Mouse (Mus musculus): ENCODE measurements around the gene 2900011O08Rik. TPM values are rescaled to one million over a fixed set of nuclear protein-coding genes. Genes with fewer than 3 reads are reported as not detected.

2900011O08Rik gene
- polyA plus RNA-seq, 1 experiment from 2014 or later: 45.5 TPM

GRCm38 (mm10) chr16:14130796-14131195 lies 144.4 kb downstream of the 2900011O08Rik start:
- peaks cover 88% of the 10 kb centered on the region for H3K36me3 ChIP-seq (replicated peaks)
- 90% methylated on average over 7 of the region's 7 CpGs for WGBS
- no peak overlapping the region for H3K9ac ChIP-seq
- H3K9me3 ChIP-seq: no peaks in the 10 kb centered on the region
- no peak overlapping the region for H3K4me3 ChIP-seq (replicated peaks)
- no peaks in the 10 kb centered on the region for H3K4me1 ChIP-seq
- H3K4me2 ChIP-seq: no peak overlapping the region
- H3K27ac ChIP-seq: no peak overlapping the region
- H3K27me3 ChIP-seq: no peaks in the 10 kb centered on the region
- no peak for ATAC-seq (ENCODE audit: low FRiP score)

GRCm38 (mm10) chr16:14131376-14131775 lies 145.0 kb downstream of the 2900011O08Rik start:
- H3K27ac ChIP-seq: no peak overlapping the region
- H3K9ac ChIP-seq: no peak overlapping the region
- no peak for ATAC-seq (ENCODE audit: low FRiP score)
- no peaks in the 10 kb centered on the region for H3K4me1 ChIP-seq
- no peaks in the 10 kb centered on the region for H3K27me3 ChIP-seq
- 87% methylated on average over 3 of the region's 3 CpGs for WGBS
- H3K4me2 ChIP-seq: no peak overlapping the region
- H3K36me3 ChIP-seq (replicated peaks): peaks cover 88% of the 10 kb centered on the region
- no peaks in the 10 kb centered on the region for H3K9me3 ChIP-seq
- no peak overlapping the region for H3K4me3 ChIP-seq (replicated peaks)

GRCm38 (mm10) chr16:14131838-14132237 lies 145.4 kb downstream of the 2900011O08Rik start:
- no peak for ATAC-seq (ENCODE audit: low FRiP score)
- no peaks in the 10 kb centered on the region for H3K27me3 ChIP-seq
- peaks cover 89% of the 10 kb centered on the region for H3K36me3 ChIP-seq (replicated peaks)
- H3K4me2 ChIP-seq: no peak overlapping the region
- WGBS: 89% methylated on average over 5 of the region's 5 CpGs
- no peaks in the 10 kb centered on the region for H3K9me3 ChIP-seq
- H3K4me1 ChIP-seq: no peaks in the 10 kb centered on the region
- no peak overlapping the region for H3K27ac ChIP-seq
- H3K4me3 ChIP-seq (replicated peaks): no peak overlapping the region
- H3K9ac ChIP-seq: no peak overlapping the region

GRCm38 (mm10) chr16:14135014-14135413 lies 148.6 kb downstream of the 2900011O08Rik start:
- Histone ChIP-seq H3K4me3 (replicated peaks) (no peak overlapping the region), H3K36me3 (replicated peaks) (peaks cover 85% of the 10 kb centered on the region), H3K27me3 (no peaks in the 10 kb centered on the region), H3K9me3 (no peaks in the 10 kb centered on the region), H3K4me1 (no peaks in the 10 kb centered on the region), H3K9ac (no peak overlapping the region), H3K27ac (no peak overlapping the region), H3K4me2 (no peak overlapping the region)
- WGBS: 85% methylated on average over 2 of the region's 2 CpGs
- ATAC-seq (ENCODE audit: low FRiP score): no peak

GRCm38 (mm10) chr16:14137976-14138561 lies 151.7 kb downstream of the 2900011O08Rik start:
- H3K27ac ChIP-seq: no peak overlapping the region
- no peaks in the 10 kb centered on the region for H3K27me3 ChIP-seq
- H3K4me1 ChIP-seq: no peaks in the 10 kb centered on the region
- 81% methylated on average over 1 of the region's 1 CpGs for WGBS
- no peaks in the 10 kb centered on the region for H3K9me3 ChIP-seq
- peaks cover 83% of the 10 kb centered on the region for H3K36me3 ChIP-seq (replicated peaks)
- H3K9ac ChIP-seq: no peak overlapping the region
- no peak overlapping the region for H3K4me3 ChIP-seq (replicated peaks)
- ATAC-seq (ENCODE audit: low FRiP score): no peak
- H3K4me2 ChIP-seq: no peak overlapping the region

- Histone ChIP-seq H3K27me3 (no peaks in the 10 kb centered on the region), H3K4me3 (replicated peaks) (no peak overlapping the region), H3K9me3 (no peaks in the 10 kb centered on the region), H3K27ac (no peak overlapping the region), H3K4me1 (no peaks in the 10 kb centered on the region), H3K36me3 (replicated peaks) (peaks cover 85% of the 10 kb centered on the region), H3K4me2 (no peak overlapping the region), H3K9ac (no peak overlapping the region)
- no peak for ATAC-seq (ENCODE audit: low FRiP score)
Observed at GRCm38 (mm10) chr16:14139106-14139505, 152.7 kb downstream of the 2900011O08Rik start.

GRCm38 (mm10) chr16:14143298-14143697 lies 156.9 kb downstream of the 2900011O08Rik start:
- H3K4me3 ChIP-seq (replicated peaks): no peak overlapping the region
- H3K27ac ChIP-seq: no peak overlapping the region
- H3K27me3 ChIP-seq: no peaks in the 10 kb centered on the region
- no peak overlapping the region for H3K4me2 ChIP-seq
- WGBS: 91% methylated on average over 3 of the region's 3 CpGs
- H3K9me3 ChIP-seq: no peaks in the 10 kb centered on the region
- peaks cover 83% of the 10 kb centered on the region for H3K36me3 ChIP-seq (replicated peaks)
- H3K9ac ChIP-seq: no peak overlapping the region
- H3K4me1 ChIP-seq: no peaks in the 10 kb centered on the region
- ATAC-seq (ENCODE audit: low FRiP score): no peak

GRCm38 (mm10) chr16:14147712-14148111 lies 161.3 kb downstream of the 2900011O08Rik start:
- no peak overlapping the region for H3K4me3 ChIP-seq (replicated peaks)
- H3K27me3 ChIP-seq: no peaks in the 10 kb centered on the region
- H3K27ac ChIP-seq: no peak overlapping the region
- H3K9me3 ChIP-seq: no peaks in the 10 kb centered on the region
- peaks cover 74% of the 10 kb centered on the region for H3K36me3 ChIP-seq (replicated peaks)
- no peak overlapping the region for H3K4me2 ChIP-seq
- H3K4me1 ChIP-seq: no peaks in the 10 kb centered on the region
- H3K9ac ChIP-seq: no peak overlapping the region
- ATAC-seq (ENCODE audit: low FRiP score): no peak

Small RNAs within 50 kb of the gene (microRNA-seq; reads per million reads assigned to microRNA genes)
- not detected for gene Gm27671

Other genes starting within 250 kb of the 2900011O08Rik start
- 114 and 118 TPM in 2 replicates for gene Rrn3, start 205.9 kb upstream of the 2900011O08Rik start, polyA plus RNA-seq (2016; fragmentation: Nextera tagmentation; extraction: Ambion mirVana)
- 177 and 186 TPM in 2 replicates for gene Ntan1, start 167.8 kb upstream of the 2900011O08Rik start, polyA plus RNA-seq (2016; fragmentation: Nextera tagmentation; extraction: Ambion mirVana)
- 67.7 and 72.1 TPM in 2 replicates for gene Pdxdc1, start 83.5 kb upstream of the 2900011O08Rik start, polyA plus RNA-seq (2016; fragmentation: Nextera tagmentation; extraction: Ambion mirVana)
- gene Mpv17l, start 83.4 kb upstream of the 2900011O08Rik start, polyA plus RNA-seq (2016; fragmentation: Nextera tagmentation; extraction: Ambion mirVana): 3.6 and 4.7 TPM in 2 replicates
- 0.88 and 1.5 TPM in 2 replicates for gene Ifitm7, start 284 bp downstream of the 2900011O08Rik start, polyA plus RNA-seq (2016; fragmentation: Nextera tagmentation; extraction: Ambion mirVana)
- 161 and 162 TPM in 2 replicates for gene Nde1, start 176.7 kb downstream of the 2900011O08Rik start, polyA plus RNA-seq (2016; fragmentation: Nextera tagmentation; extraction: Ambion mirVana)
- gene Marf1, start 176.7 kb downstream of the 2900011O08Rik start, polyA plus RNA-seq (2016; fragmentation: Nextera tagmentation; extraction: Ambion mirVana): 15.3 and 15.5 TPM in 2 replicates

Data from forebrain, embryonic 12.5 days (tissue).